Mouse (Mus musculus) midbrain, embryonic 14.5 days (tissue): ENCODE data around the gene Tut7. TPM values are rescaled to one million over a fixed set of nuclear protein-coding genes. Genes with fewer than 3 reads are reported as not detected.
A peak's percentile ranks its signal among the peaks of the same experiment; 100 is the strongest.

Experiments
- ATAC-seq: fragments of 200-750 bp; cut with Nextera tagmentation; 2 replicates; pipeline ENCODE4 v1.8.0; 2017; ENCODE audit warnings: moderate number of reproducible peaks, moderate library complexity; ENCODE audit not compliant: low FRiP score, low TSS enrichment
- DNase-seq: peaks from one replicate; pipeline ENCODE4 v3.0.0-alpha.2; 2015
- H3K27ac ChIP-seq: fragments of 300-500 bp; sonication (generic); replicated peaks from 2 replicates; pipeline ENCODE4 v1.5.1; 2014; ENCODE audit warnings: mild to moderate bottlenecking, low read depth, low read length, moderate library complexity
- H3K27me3 ChIP-seq: fragments of 300-500 bp; sonication (generic); 2 replicates; pipeline ENCODE4 v1.6.1; 2014; ENCODE audit warnings: low read length, control low read depth, mixed read lengths; ENCODE audit not compliant: control insufficient read depth, insufficient read depth
- H3K36me3 ChIP-seq: fragments of 300-500 bp; sonication (generic); 2 replicates; pipeline ENCODE4 v1.6.1; 2014; ENCODE audit warnings: low read length, control low read depth; ENCODE audit not compliant: control insufficient read depth, insufficient read depth
- H3K4me1 ChIP-seq: fragments of 300-500 bp; sonication (generic); 2 replicates; pipeline ENCODE4 v1.6.1; 2014; ENCODE audit warnings: mild to moderate bottlenecking, antibody characterized with exemption, low read length, control low read depth; ENCODE audit not compliant: control insufficient read depth, insufficient read depth
- H3K4me2 ChIP-seq: fragments of 300-500 bp; sonication (generic); 2 replicates; pipeline ENCODE4 v1.6.1; 2014; ENCODE audit warnings: mild to moderate bottlenecking, low read length, moderate library complexity
- H3K4me3 ChIP-seq: fragments of 300-500 bp; sonication (generic); replicated peaks from 2 replicates; pipeline ENCODE4 v1.5.1; 2014; ENCODE audit warnings: low read depth, low read length
- H3K9ac ChIP-seq: fragments of 300-500 bp; sonication (generic); replicated peaks from 2 replicates; pipeline ENCODE4 v1.6.1; 2014; ENCODE audit warnings: mild to moderate bottlenecking, low read length, moderate library complexity
- H3K9me3 ChIP-seq: fragments of 300-500 bp; sonication (generic); 2 replicates; pipeline ENCODE4 v1.6.1; 2016; ENCODE audit warnings: low read length, control low read depth, mixed read lengths; ENCODE audit not compliant: control insufficient read depth
- WGBS: fragments of 180-500 bp; shearing (Covaris S2); extraction: QIAGEN DNeasy Blood & Tissue Kit; methylation state at CpG from one replicate; pipeline ENCODE4 v1.1.7; 2014; 5-methylcytosine and 5-hydroxymethylcytosine counted together
- polyA plus RNA-seq: library from polyadenylated mRNA; unstranded; fragments of >200 nt; fragmentation: Nextera tagmentation; extraction: Ambion mirVana; gene quantifications from 2 replicates; pipeline ENCODE4 v1.2.1, GENCODE M21; 2014

Tut7 gene
- polyA plus RNA-seq: 34.3 and 50.4 TPM in 2 replicates

DNA sequence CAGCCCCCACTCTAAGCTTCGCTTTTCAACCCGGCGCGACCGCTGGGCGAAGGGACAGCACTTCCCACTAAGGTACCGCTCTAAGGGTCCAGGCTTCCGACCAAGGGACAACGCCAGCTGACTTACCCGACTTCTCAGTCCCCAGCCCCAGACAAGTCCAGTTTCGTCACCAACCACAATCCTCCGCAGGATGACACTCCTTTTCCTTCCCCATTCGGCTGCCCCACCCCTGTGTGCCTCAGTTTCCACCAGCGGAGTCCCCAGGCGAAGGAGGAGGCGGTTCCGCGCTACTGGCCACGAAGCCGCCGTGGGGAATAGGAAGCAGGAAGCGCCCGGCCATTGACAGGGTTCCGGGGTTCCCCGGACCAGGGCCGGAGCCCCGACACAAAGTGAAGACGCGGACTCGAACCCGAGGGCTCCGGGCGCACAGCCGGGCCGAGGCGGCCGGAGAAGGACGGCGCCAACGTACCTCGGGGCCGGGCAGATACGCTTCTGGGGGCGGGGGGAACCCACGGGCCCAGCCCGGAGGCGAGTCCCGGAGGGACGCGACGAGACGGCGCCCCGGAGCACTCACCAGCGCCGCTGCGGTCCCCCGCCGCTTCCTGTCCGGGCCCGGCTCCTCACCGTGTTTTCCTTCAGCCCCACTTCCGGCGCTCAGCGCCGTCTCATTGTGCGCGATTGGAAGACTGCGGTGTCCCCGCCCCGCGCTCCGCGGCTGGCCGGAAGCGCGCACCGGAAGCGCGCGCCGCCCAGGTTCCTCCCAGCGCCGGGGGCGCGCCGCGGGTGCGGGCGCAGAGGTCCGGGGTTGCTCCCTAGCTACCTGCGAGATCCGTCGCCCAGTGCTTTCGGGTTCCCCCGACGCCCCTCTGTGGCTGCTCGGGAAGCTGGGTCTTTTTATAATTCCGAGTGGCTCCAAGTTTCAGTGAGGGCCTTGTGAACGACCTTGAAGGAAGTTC, at the start of gene Tut7:
Tut7 (minus strand) TSS at position 641 of the 956 bp plus-strand sequence.
- ATAC-seq (peak; percentile 98), DNase-seq (peak; percentile 97)
- under 1% methylated on average over 99 of the region's 100 CpGs for whole genome bisulfite sequencing
- Histone ChIP-seq H3K4me2 (peak within 1 kb of the TSS; percentile 79), H3K9ac (peak within 1 kb of the TSS; percentile 87), H3K4me1 (peaks cover 33% of the 10 kb centered on the region), H3K36me3 (peaks cover 18% of the 10 kb centered on the region), H3K9me3 (no peaks in the 10 kb centered on the region), H3K27ac (peak within 1 kb of the TSS; percentile 88), H3K27me3 (no peaks in the 10 kb centered on the region), H3K4me3 (peak within 1 kb of the TSS; percentile 97)

DNA sequence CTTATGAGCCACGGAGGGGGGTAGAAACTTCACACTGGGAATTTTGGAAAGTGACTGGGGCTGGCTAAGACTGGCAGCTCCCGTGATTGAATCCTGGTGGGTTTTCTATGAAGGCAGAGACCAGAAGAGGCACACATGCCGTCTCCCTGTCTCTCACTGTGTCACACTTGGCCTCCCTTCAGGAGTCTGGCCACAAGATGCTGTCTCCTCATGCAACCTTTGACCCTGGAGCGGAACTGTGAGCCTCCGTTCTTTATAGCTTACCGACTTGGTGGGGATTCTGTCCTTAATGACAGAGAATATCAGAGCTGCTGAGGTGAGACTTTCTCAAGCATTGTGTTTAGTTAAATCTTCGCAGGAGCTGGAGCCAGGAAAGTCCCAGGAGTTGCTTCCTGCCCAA, 49.5 kb upstream of the Tut7 start:
- Histone ChIP-seq H3K36me3 (no peaks in the 10 kb centered on the region), H3K4me3 (no peak overlapping the region), H3K4me1 (no peaks in the 10 kb centered on the region), H3K27ac (no peak overlapping the region), H3K27me3 (no peaks in the 10 kb centered on the region), H3K9me3 (no peaks in the 10 kb centered on the region), H3K4me2 (no peak overlapping the region), H3K9ac (no peak overlapping the region)
- no peak for DNase-seq
- no peak for ATAC-seq
- 59% methylated on average over 7 of the region's 7 CpGs for WGBS

DNA sequence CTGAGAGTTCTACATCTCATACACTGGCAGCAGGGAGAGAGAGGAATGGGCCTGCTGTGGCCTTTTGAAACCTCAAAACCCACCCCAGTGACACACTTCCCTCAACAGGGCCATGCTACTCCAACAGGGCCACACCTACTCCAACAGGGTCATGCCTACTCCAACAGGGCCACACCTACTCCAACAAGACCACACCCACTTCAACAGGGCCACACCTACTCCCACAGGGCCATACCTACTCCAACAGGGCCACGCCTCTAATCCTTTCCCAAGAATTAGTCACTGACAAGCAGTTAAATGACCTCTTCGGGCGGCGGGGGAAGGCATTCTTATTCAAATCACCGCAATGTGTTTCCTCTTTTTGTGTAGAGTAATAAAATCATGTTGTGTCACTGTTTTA, 47.1 kb upstream of the Tut7 start:
- Histone ChIP-seq H3K27me3 (no peaks in the 10 kb centered on the region), H3K9ac (no peak overlapping the region), H3K9me3 (no peaks in the 10 kb centered on the region), H3K4me2 (no peak overlapping the region), H3K36me3 (no peaks in the 10 kb centered on the region), H3K4me1 (no peaks in the 10 kb centered on the region), H3K27ac (no peak overlapping the region), H3K4me3 (no peak overlapping the region)
- WGBS: 77% methylated on average over 5 of the region's 5 CpGs
- DNase-seq (no peak), ATAC-seq (no peak)

DNA sequence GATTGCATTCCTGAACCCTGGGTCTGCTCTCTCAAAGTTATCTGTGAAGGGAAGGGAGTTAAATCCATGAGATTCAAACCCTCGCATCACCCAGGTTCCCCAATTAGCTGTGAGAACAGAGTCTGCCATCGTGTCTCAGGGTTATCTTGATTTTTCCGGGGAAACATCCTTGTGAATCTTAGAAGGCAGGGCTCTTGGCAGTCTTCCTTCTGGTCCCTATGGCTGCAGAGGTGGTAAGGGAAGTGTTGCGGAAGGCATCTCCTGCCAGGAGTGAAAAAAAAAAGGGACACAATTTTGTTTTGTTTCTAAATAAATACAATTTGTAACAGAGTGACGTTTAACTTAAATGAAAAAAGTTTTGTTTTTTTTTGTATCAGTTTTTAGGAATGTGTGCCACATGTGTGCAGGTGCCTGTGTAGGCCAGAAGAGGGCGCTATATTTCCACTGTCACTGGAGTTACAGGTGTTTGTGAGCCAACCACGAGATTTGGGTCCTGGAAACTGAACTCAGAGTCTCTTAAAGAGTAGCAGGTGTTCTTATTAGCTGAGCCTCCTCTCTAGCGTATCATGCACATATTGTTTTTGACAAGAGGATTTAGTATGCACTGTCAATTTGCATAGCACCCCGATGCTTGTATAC, 45.2 kb upstream of the Tut7 start:
- WGBS: 81% methylated on average over 9 of the region's 9 CpGs
- H3K9me3 ChIP-seq: no peaks in the 10 kb centered on the region
- H3K9ac ChIP-seq: no peak overlapping the region
- no peaks in the 10 kb centered on the region for H3K4me1 ChIP-seq
- H3K4me3 ChIP-seq: no peak overlapping the region
- H3K27me3 ChIP-seq: no peaks in the 10 kb centered on the region
- H3K27ac ChIP-seq: no peak overlapping the region
- DNase-seq (no peak), ATAC-seq (no peak)
- H3K4me2 ChIP-seq: no peak overlapping the region
- no peaks in the 10 kb centered on the region for H3K36me3 ChIP-seq

DNA sequence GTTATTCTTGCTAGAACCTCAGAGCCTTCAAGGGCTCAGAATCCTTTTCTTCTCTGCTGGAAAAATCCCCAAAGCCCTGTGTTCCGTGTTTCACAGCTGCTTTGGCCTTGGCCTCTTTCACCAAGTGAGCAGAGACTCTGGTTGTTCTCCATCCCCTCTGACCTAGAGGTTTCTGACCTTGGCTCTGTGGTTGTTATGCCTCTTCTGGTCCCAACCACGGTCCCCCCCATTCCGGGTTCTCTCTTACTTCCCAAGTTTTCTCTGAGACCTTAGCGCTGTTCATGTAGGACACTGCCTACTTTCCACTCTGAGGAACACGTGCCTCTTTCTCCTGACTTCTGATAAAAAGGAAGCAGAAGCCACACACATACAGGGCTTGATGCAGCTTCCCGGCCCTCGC, 44.2 kb upstream of the Tut7 start:
- Histone ChIP-seq H3K4me3 (no peak overlapping the region), H3K27ac (no peak overlapping the region), H3K36me3 (no peaks in the 10 kb centered on the region), H3K4me1 (no peaks in the 10 kb centered on the region), H3K4me2 (no peak overlapping the region), H3K27me3 (no peaks in the 10 kb centered on the region), H3K9me3 (no peaks in the 10 kb centered on the region), H3K9ac (no peak overlapping the region)
- WGBS: 90% methylated on average over 7 of the region's 7 CpGs
- DNase-seq (no peak), ATAC-seq (no peak)

DNA sequence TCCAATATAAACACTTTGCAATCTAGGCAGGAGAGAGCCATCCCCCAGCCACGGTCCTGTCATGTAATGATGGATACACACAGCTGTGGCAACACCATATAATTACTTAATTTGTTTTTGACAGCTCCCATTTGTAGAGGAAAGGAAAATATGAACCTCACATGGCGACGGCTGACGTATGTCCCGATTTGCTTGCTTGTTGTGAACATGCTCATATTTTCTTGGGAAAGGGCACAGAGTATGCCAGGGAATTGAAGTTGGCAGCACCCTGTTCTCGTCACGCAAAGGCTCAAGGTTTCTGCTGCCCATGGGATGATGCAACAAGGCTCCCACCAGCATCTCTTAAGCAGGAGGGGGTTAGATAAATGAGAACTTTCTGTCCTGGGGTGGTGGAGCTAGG, 36.6 kb upstream of the Tut7 start:
- Histone ChIP-seq H3K4me1 (no peaks in the 10 kb centered on the region), H3K9ac (no peak overlapping the region), H3K9me3 (peaks cover 5% of the 10 kb centered on the region; the same call in 1 of the 2 replicates), H3K27me3 (no peaks in the 10 kb centered on the region; the same call in 1 of the 2 replicates), H3K4me2 (no peak overlapping the region), H3K27ac (no peak overlapping the region), H3K4me3 (no peak overlapping the region), H3K36me3 (no peaks in the 10 kb centered on the region)
- ATAC-seq (no peak), DNase-seq (no peak)
- WGBS: 83% methylated on average over 7 of the region's 7 CpGs

DNA sequence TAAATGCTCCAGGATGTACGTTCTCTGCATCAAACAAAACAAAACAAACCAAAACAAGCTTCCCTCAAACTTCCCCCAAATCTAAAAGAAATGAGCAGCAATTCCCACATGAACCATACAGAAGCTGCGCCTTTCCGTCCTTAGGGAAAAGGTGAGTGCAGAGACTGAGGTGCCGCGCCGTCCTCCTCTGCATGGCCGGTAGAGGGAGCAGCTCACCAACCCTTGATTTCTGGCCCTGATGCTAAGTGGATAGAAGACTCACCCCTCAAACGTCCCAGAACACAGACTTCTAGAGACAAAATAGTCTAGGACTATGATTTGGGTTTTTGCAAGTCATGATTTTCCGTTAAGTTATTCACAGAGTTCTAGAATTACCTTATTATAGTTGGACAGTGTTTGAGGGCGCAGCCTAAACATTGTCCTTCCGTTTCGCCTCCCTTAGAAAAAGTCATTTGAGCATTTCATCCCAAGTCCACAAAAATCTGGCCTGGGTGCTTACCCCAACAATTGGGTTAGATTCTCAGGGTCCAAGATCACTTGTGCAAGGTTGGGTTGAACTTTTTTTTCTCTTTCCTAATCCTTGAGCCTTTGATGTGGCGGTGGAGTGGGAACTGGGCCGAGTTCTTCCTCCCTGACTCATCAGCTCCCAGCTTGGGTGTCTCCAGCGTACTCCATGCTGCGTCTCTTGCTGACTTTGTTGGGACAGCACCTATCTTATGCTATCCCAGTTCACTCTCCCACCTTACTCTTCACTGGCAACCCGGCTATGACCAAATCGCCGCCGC, 33.5 kb upstream of the Tut7 start:
- H3K9me3 ChIP-seq: peaks cover 5% of the 10 kb centered on the region; the same call in 1 of the 2 replicates
- peak; percentile 73 for DNase-seq
- WGBS: 56% methylated on average over 20 of the region's 20 CpGs
- no peaks in the 10 kb centered on the region for H3K36me3 ChIP-seq
- H3K4me1 ChIP-seq: no peaks in the 10 kb centered on the region
- H3K9ac ChIP-seq: no peak overlapping the region
- H3K4me2 ChIP-seq: no peak overlapping the region
- ATAC-seq: no peak
- H3K27ac ChIP-seq: no peak overlapping the region
- no peaks in the 10 kb centered on the region; the same call in 1 of the 2 replicates for H3K27me3 ChIP-seq
- H3K4me3 ChIP-seq: no peak overlapping the region

DNA sequence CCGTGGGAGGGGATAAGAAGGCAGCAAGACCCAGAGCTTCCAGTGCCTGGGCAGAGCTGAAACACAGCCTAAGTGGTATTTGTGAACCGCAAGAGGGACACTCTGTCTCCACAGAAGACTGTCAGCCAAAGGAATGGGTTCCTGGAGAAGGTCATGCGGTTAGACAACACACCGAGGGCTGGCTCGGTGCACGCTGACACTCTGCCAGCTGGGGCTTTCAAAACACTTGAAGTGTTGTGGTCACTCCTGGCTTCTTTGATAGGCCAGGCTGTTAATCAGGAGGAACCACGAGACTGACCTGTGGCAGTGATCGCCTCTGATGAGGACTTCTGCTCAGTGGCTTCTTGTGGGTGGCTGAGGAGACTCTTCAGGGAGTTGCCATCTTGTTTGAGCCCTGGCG, 30.5 kb upstream of the Tut7 start:
- Histone ChIP-seq H3K4me2 (no peak overlapping the region), H3K9ac (no peak overlapping the region), H3K4me3 (no peak overlapping the region), H3K4me1 (no peaks in the 10 kb centered on the region), H3K27ac (no peak overlapping the region), H3K9me3 (peaks cover 5% of the 10 kb centered on the region; the same call in 1 of the 2 replicates), H3K36me3 (no peaks in the 10 kb centered on the region), H3K27me3 (no peaks in the 10 kb centered on the region)
- DNase-seq: no peak
- 85% methylated on average over 9 of the region's 9 CpGs for WGBS
- ATAC-seq: no peak
